Comparison of ENCODE assay signal across 8 mouse cellular contexts in genomic region chrX:20617176-20617902, GRCm38 (mm10). TPM values are rescaled to one million over a fixed set of nuclear protein-coding genes. Genes with fewer than 3 reads are reported as not detected.
DNase-seq lines count a peak whose midpoint lies in the region; ATAC-seq and TF ChIP-seq lines count a peak whose summit lies in the region.

Rbm10 (plus strand) TSS chrX:20617503.
Ndufb11 (minus strand) TSS chrX:20617619.

- no peak for TF ChIP-seq CTCF in Patski (IDR thresholded peaks at IDR 0.05)

- peak; percentile 99 for ATAC-seq in Patski
- peak; percentile 98 for ATAC-seq in hindbrain, embryonic 13.5 days (ENCODE audit: low FRiP score)

- WGBS in hindbrain, embryonic 13.5 days, result 17% methylated on average over 46 of the region's 49 CpGs

- CTCF ChIA-PET in Patski (lab: Charles Lee), result interaction anchor here (1.5 kb wide), 1 partner anchor 9 kb away, joined by 3 read pairs; no protein-coding TSS in a partner anchor

- in situ Hi-C loops in Patski (cut with MboI; ENCODE audit: low pct_unique_long_range_greater_than_20kb), result no loop called here

- H3K9me3 ChIP-seq in hindbrain, embryonic 13.5 days, result no peaks in the 10 kb centered on the region

- peak; percentile 53 for DNase-seq in Patski (ENCODE audit: low read depth, low spot score)
- DNase-seq in cerebellum, postnatal 14 days, result peak; percentile 81 to 82
- DNase-seq in frontal cortex, postnatal 14 days (ENCODE audit: low spot score in 2 of 2), result peak; percentile 77 to 85
- DNase-seq in layer of hippocampus, postnatal 25 days (ENCODE audit: extremely low spot score in 1 of 2, low spot score in 1 of 2), result peak in 1 of 2 experiments; percentile 59
- peak; percentile 85 for DNase-seq in lung, postnatal 25 days (ENCODE audit: low spot score)
- DNase-seq in retina, embryonic 14.5 days (ENCODE audit: low spot score), result peak; percentile 83
- DNase-seq in thymus, postnatal 4 days, result peak; percentile 73

- H3K4me3 ChIP-seq in hindbrain, embryonic 13.5 days, result peak within 1 kb of the TSS; percentile 53

- POLR2A ChIA-PET in Patski (lab: Charles Lee), result interaction anchor here (0.6 kb wide), 1 partner anchor 11 kb away, joined by 3 read pairs; no protein-coding TSS in a partner anchor

- H3K36me3 ChIP-seq in hindbrain, embryonic 13.5 days, result peaks cover 3% of the 10 kb centered on the region; the same call in 1 of the 2 replicates

- peak within 1 kb of the TSS; percentile 91 for H3K27ac ChIP-seq in hindbrain, embryonic 13.5 days

- H3K27me3 ChIP-seq in Patski, result peaks cover under 1% of the 10 kb centered on the region
- H3K27me3 ChIP-seq in hindbrain, embryonic 13.5 days, result no peaks in the 10 kb centered on the region

- H3K4me1 ChIP-seq in hindbrain, embryonic 13.5 days (replicated peaks), result peaks cover 25% of the 10 kb centered on the region

- peak within 1 kb of the TSS; percentile 65 for H3K4me2 ChIP-seq in hindbrain, embryonic 13.5 days

- H3K9ac ChIP-seq in hindbrain, embryonic 13.5 days, result peak within 1 kb of the TSS; percentile 74

RNA-seq across cellular contexts. Expression of gene Rbm10, which starts in this region (rescaled TPM):
- 51.4 TPM for polyA plus RNA-seq in Patski (2021)
- polyA plus RNA-seq in hindbrain, embryonic 13.5 days (2015; fragmentation: Nextera tagmentation; extraction: Ambion mirVana), result 63.5 and 63.9 TPM in 2 replicates
- total RNA-seq in layer of hippocampus, postnatal 25 days (2021), result 10 to 100 TPM; 46.7 to 48.1 TPM

RNA-seq across cellular contexts. Expression of gene Ndufb11, which starts in this region (rescaled TPM):
- polyA plus RNA-seq in Patski (2021), result 322 TPM
- polyA plus RNA-seq in hindbrain, embryonic 13.5 days (2015; fragmentation: Nextera tagmentation; extraction: Ambion mirVana), result 220 and 231 TPM in 2 replicates
- 100 to 1,000 TPM; 152 to 186 TPM for total RNA-seq in layer of hippocampus, postnatal 25 days (2021)
